Mouse (Mus musculus) naive thymus-derived CD4-positive, alpha-beta T cell, adult 2 months (primary cell): ENCODE data around the gene C1qb.
A peak's percentile ranks its signal among the peaks of the same experiment; 100 is the strongest.

ENCODE experiments used
- DNase-seq: peaks from one replicate; pipeline ENCODE4 v3.0.0-alpha.2; 2011; ENCODE audit warnings: low read depth

C1qb gene

DNA sequence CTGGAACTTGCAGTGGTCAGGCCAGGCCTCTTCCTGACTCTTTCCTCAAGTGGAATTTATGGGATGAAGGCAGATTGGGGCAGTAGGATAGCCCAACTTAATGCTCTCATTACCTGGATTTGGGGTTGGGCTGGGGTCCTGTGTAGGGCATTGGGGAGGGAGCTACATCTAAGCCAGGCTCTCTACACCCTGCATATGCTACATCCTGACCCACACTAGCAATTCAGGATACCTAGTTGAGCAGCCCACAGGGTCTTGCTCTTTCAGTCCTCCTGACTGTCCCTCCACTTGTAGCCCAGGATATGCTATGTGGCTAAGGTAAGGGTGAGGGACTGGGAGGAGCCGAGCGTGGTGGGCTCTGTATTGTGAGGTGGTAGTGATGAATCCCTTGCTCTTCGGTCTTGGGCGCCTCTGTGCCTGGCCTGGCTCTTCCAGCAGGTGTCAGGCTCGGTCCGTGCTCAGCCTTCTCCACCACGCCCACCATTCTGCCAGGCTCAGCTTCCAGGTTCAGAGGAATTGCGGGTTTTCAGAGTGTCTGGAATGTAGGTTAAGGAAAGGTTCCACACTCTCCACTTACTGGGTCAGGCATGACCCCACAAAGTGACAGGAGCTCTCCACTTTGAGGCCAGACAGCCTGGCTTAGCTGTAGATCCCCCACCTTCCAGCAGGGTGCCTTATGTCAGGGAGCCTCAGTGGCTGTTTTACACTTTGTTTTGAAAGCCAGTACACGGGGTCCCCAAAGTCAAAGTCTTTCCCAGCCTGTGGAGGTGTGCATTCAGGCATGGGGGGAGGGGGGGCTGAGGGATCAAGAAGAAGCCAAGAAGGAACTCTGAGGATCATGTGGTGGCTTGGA, 7.9 kb upstream of the C1qb start:
- no peak for DNase-seq

DNA sequence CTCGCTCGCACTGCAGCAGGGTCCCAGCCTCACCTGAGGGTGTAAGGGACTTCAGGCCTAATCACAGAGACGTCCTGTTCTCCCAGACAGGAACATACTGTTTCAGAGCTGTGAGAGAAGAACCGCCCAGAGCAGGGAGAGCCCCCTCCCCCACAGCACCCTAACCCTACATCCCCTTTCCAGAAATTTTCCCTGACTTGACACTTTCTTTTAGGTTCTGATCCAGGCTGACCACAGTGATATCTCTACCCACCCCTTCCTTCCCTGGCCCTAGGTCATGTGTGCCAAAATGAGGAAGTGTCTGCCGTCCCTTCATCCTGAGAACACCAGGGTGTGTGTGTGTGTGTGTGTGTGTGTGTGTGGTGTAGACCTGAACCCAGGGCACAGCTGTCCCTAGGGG, 6.8 kb upstream of the C1qb start, which contains the start of gene C1qc:
Gene C1qc (minus strand): TSS at position 255 of the 400 bp plus-strand sequence.
- DNase-seq = no peak

DNA sequence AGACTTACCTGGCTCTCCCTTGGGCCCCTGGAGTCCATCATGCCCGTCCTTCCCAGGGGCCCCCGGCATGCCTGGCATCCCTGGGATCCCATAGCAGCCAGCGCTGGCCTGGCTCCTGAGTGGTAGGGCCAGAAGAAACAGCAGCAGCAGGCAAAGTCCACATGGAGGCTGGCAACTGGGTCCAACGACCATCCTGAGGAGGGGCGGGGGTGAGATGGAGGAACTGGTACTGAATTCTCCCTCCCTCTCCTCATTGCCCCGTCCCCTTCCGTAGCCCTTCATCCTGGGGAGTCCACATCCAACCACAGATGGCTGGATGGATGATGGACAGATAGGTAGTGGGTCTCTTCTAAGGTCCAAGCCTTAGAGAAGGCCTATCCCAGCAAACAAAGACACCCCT, 6.4 kb upstream of the C1qb start:
- no peak for DNase-seq

DNA sequence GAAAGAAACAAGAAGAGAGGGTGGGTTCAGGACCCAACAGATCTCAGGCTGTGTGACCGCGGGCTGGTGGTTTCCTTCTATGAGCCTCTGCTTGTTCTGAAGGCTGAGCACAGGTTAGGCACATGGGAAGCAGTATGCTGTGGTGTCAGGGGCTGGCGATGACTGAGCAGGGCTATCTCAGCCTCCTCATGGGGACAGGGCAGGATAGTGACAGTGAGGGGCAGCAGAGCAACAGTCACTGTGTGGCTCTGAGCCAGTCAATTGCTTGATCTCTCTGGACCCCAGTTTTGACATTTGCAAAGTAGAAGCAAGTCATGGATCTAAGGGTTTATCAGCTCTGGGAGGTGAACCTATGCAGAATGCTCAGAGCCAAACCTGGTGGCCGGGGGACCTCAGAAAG, 5.1 kb upstream of the C1qb start:
- no peak for DNase-seq

DNA sequence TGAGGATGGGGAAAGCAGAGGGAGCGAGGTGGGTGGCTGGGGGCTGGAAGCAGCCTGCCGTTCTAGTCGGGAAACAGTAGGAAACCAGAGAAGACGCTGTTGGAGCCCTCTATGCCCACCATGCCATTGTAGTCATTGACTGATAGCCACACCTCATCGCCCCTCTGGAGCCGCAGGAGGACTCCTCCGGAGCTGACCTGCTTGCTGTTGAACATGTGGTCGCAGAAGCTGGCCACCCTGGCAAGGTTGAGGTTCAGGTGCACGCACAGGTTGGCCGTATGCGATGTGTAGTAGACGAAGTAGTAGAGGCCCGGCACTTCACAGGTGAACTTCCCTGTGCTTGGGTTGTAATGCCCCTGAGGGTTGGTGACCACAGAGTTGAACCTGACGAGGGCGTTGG, 4.0 kb upstream of the C1qb start:
- DNase-seq = no peak

DNA sequence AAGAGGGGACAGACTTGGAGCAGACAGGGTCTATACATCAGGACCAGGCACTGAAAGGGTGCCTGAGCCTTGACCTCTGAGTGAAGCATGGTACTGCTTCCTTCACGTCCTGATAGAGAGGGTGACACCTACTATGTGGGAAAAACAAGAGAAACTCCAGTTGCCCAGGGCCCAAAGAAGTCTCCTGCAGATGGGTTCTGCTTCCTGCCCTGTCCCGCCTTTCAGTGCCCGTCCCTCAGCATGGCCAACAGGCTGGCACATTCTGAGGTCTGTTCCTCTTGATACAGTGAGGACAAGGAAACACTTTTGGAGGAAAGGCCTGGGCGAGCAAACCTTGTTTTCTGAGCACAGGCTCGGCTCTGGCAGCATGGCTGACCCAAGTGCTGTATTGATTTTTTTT, 1.7 kb upstream of the C1qb start:
- DNase-seq = no peak

DNA sequence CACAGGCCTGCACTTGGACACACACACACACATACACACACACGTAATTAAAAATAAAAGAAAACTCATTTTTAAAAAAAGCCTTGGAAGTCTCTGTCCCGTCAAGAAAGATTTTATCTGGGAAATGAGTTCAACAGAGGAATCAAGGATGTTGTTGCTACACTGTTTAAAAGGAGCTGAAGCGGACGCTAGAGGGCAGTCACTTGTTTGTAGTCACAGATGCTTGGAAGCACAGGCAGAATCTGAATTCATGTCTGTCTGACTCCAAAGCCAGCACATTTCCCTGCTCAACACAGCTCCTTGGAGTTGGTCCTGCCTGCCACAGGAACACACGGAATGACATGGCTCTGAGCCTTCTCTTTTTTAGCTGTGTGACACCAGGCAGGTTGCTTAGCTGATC, 7.4 kb downstream of the C1qb start:
- no peak for DNase-seq

DNA sequence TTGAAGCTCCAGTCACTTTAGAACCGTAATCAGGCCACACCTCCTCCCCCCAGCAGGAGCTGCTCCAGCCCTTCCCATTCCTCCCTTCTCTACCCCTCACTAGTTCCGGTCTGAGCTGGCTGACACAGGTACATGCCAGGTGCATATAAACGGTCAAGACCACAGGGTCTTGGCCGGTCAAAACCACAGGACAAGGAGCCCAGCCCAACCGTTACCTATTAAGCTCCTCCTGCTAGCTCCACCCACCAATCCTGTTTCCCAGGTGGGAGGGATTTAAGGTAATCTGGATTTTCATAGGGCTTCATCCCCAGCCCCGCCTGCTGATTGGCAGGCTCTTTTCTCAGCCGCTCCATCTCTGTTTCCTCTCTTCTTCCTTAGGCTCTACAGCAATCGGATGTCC, 7.8 kb downstream of the C1qb start:
- no peak for DNase-seq

DNA sequence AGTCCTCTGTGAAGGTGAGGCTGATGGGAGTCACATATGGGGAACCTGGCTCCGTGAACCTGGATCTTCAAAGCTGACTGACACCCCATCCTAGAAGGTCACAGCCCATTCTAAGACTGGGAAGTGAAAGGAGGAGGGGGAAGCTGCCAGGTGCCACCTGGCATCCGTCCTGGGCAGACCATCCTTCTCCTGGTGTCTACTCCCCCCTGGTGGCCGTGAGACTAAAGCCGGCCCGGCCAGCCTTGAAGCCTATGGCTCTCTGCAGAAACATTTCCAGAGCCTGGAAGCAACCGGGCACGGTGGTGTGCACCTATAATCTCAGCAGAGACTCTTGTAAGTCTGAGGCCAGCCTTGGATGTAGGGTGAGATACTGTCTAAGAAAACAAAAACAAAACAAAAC, 9.0 kb downstream of the C1qb start:
- peak; percentile 28 for DNase-seq

DNA sequence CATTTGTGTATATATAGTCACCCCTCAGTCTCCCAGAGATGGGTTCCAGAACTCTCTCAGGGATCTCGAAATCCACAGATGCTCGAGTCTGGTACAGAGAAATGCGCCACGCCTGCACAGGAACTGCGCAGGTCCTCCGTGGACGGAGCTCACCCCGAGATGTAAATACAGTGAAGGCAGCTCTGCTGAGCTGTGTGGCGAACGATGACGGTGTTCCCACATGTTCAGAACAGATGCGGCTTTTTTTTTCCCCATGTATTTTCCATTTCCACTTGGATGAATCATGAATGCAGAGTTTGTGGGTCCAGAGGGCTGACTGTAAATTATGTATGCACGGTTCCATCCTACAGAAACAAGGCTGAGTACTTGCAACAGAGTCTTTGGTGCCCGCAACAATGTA, 11.0 kb downstream of the C1qb start:
- DNase-seq = no peak

DNA sequence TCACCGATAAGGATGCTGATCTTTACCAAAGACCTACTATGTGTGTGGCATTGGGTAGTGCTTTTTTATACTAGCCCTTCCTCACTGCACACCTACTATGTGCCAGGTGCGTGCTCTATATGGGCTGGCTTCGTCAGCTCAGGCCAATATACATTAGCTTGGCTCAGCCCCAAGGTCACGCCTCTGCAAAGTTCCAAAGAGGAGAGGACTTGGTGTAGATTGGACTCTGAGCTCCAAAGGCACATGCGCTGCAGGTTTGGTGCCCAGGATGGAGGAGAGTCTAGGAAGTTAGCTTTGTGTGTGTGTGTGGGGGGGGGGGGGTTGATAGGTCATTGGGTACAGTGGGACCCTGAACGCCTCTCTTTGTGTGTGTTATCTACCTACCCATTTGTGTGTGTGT, 17.6 kb downstream of the C1qb start:
- no peak for DNase-seq

DNA sequence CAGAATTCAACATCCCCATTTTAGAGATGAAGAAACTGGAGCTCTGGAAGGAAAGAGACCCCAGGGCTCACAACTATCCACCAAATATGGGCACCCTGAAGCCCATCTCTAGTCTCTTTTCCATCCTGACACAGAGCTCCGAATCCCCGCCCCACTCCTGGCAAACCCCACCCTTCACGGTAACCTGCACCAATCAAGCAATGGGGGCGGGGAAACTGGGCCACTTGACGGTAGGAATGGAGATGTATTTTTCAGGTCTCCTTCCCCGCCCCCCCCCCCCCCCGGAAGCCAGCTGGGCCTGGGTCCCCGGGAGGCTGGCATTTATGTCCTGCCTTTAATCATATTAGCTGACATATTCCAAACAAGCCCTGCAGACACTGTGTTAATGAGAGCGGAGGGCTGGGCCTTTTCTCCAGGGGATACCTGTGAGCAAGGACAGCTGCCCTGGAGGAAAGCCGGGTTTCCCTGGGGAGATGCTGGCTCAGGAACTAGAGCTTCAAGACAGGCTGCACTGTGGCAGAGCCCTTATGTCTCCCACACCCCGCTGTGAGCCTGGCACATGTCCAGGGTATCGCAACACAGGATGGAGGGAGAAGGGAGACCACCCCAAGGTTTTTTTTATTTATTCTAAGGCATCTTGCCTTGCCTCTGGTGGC, 18.2 kb downstream of the C1qb start:
- no peak for DNase-seq

DNA sequence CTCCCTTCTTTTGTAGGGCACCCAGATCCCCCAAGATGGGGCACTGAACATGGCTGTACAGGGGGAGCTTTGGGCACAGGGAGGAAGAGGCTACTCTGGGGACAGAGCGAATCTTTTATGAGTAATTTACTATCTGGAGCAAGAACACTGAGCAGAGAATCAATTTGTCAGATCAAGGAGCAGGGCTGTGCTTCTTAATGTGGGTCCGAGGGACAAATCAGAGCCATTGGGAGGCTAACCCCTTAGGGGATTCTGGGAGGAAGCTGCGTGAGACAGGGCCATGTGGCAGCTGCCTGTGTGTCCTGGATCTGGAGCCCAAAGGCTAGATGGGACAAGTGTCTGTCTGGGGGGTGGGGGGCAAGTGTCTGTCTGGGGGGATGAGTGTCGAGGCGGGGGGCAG, 20.5 kb downstream of the C1qb start:
- DNase-seq = no peak

DNA sequence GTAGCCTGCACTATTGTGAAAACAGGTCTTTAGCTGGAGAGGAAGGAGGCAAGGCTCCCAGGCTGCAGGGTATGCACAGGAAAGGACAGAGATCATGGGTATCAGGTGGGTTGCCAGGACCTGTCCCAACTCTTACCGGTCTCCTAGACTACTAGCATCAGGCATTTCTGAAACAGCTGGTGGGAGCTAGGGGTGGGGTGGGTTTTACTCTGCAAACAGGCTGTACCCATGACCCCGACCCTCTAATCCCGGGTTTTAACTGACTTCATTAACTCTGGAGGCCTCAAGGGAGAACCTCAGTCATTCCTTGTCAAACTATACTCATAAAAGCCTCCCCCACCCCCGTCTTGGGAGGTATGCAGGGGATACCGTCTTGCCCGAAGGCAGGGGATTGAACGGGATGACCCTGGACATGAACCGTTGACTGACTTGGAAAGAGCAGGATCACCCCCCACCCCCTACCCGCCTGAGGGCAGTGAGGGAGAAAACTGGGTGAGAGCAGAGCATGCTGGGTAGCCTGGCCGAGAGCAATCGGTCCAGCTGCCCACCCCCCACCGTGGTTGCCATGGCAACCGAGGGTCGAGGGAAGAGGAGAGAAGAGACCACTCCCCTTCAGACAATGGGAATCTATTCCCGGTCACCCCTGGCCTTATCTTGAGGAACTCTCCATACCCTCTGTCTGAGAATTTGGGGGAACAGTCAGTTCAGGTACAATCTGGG, 21.1 kb downstream of the C1qb start:
- no peak for DNase-seq

DNA sequence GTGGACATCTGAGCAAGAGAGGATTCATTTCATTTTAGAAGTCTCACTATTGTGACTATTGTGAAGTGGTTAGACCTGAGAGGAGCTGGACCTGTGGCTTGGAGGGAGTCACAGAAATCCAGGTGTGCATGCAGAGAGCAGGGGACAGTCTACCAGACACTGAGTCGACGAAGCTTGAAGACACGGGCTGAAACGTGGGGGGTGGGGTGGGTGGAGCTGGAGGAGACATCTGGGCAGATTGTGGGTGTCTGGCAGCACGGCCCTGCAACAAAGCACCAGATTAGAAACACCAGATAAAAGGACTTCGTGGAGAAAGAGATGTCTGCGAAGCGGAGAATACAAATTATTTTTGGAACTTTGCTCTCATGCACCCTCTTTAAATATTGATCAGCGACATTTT, 22.5 kb downstream of the C1qb start:
- no peak for DNase-seq

DNA sequence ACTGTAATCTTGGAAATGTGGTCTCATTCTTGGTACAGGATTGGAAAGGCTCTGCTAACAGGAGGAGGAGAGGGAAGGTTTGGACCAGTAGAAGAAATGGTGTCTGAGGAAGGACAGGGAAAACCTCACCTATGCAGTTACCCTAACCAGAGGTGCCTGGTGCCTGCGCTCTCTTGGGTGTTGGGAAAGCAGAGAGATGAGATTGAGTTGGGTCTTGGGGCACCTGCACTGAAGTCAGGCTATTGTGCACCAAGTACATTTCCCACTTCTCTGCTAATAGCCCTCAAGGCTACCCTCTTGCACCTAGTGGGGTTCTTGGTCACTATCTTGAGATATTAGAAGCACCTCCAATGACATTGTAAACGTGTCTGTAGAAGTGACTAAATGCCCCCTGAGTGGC, 23.6 kb downstream of the C1qb start:
- no peak for DNase-seq

DNA sequence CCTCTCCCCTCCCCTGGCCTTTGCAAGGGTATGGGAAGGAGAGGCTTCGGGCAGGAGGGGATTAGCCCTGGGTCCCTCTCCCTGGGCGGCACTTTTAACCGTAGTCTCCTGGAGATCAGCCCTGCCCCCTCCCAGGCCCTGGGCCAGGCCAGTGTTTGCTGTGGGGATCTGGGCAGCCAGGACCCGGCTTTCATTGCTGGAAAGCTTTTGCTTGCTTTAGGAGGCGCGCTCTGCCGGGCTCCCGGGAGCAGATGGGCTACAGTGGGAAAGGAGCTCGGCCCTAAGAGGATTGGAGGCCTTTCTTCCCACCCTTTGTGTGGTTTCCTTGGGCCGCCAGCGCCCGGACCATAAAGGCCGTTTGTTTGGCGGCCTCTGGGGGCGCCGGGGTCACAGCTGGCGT, 24.2 kb downstream of the C1qb start:
- DNase-seq = no peak

DNA sequence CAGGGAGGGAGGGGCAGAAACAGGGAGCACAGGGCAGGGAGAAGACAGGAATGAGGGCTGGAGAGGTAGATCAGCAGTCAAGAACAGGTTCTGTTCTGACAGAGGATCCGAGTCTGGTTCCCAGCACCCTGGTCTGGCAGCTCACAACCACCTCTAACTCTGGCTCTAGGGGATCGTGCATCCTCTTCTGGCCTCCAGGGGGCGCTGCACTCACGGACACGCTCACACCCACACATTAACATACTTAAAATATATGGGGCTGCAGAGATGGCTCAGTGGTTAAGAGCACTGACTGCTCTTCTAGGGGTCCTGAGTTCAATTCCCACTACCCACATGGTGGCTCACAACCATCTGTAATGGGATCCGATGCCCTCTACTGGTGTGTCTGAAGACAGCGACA, 26.0 kb downstream of the C1qb start:
- no peak for DNase-seq

DNA sequence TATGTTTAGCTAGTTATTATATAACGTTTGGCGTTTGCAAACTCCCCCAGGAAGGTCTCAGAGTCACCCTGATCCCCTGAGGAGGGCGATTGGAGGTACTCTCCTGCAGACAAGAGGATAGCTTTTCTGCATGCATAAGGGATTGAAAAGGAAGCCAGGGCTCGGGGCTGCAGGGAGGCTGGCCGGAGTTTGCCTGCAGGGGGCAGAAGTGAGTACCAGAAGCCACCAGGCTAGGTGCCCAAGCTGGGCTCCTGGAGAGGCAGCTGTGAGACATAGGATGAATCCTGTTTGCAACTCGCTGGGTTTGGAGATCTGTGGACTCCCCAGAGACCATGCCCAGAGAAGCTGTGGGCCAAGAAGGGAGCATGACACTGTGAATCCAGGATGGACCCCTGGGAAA, 30.9 kb downstream of the C1qb start:
- DNase-seq = no peak

DNA sequence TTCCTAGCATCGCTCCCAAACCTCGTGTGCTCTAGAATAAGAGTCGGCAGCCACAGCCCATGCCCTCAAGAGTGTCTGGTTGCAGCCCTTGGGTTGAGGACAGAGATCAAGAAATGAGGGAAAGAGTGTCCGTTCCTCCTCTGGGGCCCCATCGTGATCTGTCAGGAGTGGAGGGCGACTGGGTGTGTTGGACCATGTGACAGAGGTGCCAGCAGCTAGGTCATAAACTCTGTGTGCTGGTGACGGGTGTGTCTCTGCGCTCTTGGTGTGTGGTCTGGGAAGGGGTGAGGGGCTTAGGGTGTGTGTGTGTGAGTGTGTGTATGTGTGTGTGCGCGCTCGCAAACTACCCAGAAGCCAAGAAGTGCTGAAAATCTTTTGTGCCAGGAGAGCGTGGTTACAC, 33.0 kb downstream of the C1qb start:
- DNase-seq = no peak

DNA sequence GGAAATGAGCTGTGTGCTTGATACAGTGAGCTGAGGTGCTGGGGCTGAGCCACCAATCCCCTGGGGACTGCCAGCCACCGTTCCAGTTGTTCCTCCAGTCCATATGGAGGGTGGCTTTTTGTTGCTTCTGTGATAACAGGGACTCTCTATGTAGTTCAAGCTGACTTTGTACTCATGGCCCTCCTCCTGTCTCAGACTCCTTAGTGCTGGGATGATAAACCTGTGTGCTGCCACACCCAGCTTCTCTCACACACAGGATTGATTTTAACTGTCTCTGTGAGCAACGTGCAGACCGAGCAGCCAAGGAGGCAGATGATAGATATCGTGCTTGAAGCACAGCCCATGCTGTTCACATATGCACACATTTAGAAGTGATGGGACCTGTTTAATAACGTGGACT, 33.9 kb downstream of the C1qb start:
- no peak for DNase-seq

DNA sequence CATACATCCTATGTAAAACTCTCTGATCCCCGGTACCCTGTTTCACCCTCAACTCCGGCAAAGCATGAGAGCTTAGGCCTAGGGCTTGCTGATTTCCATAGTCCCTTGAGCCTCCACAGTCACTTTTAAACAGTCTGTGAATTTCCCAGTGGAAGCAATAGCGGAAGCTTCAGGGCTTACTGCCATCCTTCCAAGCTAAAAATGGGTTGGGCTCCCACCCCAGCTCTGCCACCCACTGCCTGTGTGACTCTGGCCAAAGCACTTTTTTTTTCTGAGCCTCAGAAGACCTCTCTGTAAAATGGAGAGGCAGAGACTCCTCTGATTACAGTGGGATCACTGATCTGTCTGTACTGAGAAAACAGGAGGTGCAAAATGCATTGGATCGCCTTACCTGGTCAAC, 37.4 kb downstream of the C1qb start:
- no peak for DNase-seq

DNA sequence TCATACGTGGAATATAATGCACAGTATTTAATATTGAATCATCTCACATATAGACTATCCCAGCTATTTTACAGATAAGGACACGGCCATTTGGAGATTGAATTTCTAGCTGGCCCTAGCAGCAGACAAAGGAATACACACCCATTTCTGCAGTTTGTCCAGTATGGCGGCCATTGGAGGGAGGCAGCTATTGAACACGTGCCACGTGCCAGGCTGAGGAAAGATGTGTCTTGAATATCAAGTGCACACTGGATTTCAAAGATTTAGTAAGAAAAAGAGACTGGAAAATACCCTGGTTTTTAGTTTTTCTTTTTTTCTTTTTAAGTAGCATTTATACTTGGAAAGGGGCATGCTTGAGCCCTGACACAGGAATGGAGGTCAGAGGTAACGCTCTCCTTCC, 38.8 kb downstream of the C1qb start:
- no peak for DNase-seq
